Mouse (Mus musculus) cerebral cortex, adult 2 months (tissue): ENCODE measurements around the gene Rab5a.

ENCODE experiments used
- whole genome bisulfite sequencing: fragments of 180-500 bp; shearing (Covaris S2); methylation state at CpG from one replicate; pipeline ENCODE4 v1.1.7; 2018; 5-methylcytosine and 5-hydroxymethylcytosine counted together

Rab5a gene

GRCm38 (mm10) chr17:53478858-53479603 lies at the start of gene Rab5a:
TSS of gene Rab5a (plus strand) at chr17:53479234.
- under 1% methylated on average over 82 of the region's 82 CpGs for WGBS

GRCm38 (mm10) chr17:53456152-53456551 lies 22.9 kb upstream of the Rab5a start:
- WGBS = 83% methylated on average over 2 of the region's 2 CpGs

DNA sequence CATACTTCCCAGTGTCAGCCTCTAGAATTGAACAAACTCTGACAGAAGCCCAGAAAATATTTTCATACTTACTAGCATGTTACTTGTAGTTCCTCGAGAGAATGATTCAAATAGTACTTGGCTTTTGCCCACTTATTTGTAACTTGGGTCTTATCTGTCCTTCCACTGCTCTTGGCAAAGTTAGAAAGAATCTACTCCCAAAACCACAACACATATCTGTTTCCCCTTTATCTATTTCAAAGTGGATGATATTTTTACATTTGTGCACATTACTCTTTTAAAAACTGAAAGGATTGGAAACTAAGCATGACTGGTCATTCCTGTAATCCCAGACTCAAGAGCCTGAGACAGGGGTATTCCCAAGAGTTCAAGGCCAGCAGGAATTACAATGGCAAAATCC lies 22.3 kb upstream of the Rab5a start:
- 70% methylated on average over 1 of the region's 1 CpGs for WGBS

DNA sequence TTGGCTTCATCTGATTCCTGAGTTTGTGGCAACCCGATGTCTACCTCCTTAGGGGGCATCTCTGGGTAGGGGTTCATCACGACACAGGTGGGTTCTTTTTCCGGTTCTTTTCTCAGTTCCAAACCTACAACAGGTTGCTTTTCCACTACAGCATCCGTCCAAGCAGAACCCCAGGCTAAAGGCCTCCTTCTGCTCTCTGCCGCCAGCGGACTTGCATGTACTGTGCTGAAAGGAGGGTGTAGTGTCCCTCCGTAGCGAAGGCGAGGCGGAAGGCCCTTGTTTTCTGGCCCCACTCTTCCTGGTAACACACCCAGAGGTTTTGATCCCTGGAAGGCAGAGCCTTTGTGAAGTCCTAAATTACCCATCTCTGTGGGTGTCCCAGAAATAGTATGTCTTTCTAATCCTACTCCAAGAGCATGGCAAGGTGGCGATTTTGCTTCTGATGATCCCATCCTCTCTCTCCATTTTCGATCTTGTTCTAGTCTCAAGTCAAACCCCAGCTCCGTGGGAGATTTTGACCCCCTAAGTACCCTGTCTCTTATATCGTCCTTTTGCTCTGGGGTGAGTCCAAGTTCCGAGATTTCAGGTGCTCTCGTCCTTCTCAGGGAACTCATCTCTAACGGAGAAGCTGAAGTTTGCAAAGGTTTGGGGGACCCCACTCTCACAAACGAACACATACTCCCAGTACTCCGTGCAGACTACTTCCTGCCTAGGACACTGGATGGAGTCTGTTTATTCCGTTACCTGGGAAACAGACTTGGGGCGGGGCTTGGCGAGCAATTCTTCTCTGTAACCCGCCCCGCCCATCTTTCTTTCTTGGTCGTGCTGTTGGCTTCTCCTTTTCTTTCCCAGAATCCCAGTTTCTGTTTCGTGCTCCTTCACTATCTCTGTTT lies 16.2 kb upstream of the Rab5a start, which contains the start of gene Efhb:
TSS of gene Efhb (minus strand) at position 719 of the 893 bp plus-strand sequence.
- 24% methylated on average over 26 of the region's 26 CpGs for WGBS

GRCm38 (mm10) chr17:53463496-53463840 lies 15.6 kb upstream of the Rab5a start:
- whole genome bisulfite sequencing = 6% methylated on average over 7 of the region's 9 CpGs

GRCm38 (mm10) chr17:53465569-53465968 lies 13.5 kb upstream of the Rab5a start:
- 74% methylated on average over 4 of the region's 4 CpGs for WGBS

DNA sequence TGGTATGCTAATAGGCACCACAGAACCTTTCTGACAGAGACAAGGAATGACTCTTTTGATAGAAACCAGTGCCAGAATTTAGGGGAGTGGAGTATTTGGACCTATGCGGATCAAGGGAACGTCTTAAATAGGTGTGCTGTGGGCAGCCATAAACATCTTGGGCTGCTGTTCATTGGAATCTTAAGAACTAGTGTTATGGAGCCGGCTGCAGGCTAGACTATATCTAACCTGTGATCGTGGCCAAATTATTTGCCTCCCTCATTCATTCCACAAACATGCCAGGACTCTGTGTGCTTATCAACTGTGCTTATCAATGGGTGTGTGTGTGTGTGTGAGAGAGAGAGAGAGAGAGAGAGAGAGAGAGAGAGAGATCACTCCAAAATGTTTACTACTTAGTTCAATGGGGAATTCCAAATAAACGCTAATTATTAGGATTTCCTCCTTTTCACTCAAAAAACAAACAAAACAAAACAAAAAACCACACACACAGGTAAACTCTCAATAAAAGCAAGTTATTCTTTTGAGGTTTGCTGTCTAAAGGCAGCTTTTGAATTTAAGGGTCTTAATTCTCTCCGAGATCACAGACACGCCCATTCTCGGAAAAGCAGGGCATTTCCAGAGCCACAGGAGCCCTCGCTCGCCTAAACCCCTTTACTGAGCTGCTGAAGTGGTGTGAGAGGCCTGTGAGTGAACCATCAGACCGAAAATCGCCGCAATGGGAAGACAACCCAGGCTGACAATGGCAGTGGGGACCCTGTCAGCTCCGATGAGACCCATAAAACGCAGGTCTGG lies 772 bp upstream of the Rab5a start:
- 7% methylated on average over 15 of the region's 15 CpGs for WGBS

- WGBS = under 1% methylated on average over 33 of the region's 33 CpGs
These were observed 589 bp downstream of the Rab5a start for GRCm38 (mm10) chr17:53479604-53480041.

GRCm38 (mm10) chr17:53480433-53480832 lies 1.4 kb downstream of the Rab5a start:
- WGBS = 42% methylated on average over 7 of the region's 7 CpGs

- WGBS = 84% methylated on average over 4 of the region's 4 CpGs
These were observed 9.4 kb downstream of the Rab5a start for GRCm38 (mm10) chr17:53488291-53489006.

DNA sequence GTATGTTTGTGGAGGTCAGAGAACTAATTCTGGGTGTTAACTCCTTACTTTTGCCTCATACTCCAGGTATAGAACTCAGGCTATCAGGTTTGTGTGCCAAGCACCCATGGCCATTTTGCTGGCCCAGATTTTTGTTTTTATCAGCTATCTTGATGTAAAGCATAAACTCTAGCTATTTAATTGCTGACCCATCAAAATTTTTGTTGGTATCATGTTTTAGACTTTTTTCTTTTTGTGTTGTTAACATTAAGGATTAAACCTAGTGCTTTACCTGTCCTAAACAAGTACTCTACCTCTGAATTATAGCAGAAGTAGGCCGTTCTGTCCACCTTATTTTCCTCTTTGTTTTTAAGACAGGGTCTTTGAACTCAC lies 10.0 kb downstream of the Rab5a start:
- 95% methylated on average over 1 of the region's 1 CpGs for WGBS

DNA sequence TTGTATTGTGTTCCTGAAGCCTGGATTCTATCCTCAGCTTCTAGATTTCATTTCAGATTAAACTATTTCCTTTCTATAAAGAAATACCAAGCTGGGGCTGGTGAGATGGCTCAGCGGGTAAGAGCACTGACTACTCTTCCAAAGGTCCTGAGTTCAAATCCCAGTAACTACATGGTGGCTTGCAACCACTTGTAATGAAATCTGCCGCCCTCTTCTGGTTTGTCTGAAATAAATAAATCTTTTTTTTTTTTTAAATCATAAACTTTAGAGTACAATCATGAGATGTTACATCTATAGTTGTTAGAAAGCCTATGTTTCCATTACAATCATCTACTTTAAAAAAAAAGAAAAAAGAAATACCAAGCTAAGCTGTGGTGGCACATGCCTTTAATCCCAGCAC lies 23.9 kb downstream of the Rab5a start:
- 94% methylated on average over 2 of the region's 2 CpGs for WGBS

- WGBS = 70% methylated on average over 2 of the region's 2 CpGs
These were observed 33.4 kb downstream of the Rab5a start for GRCm38 (mm10) chr17:53512311-53512951.

DNA sequence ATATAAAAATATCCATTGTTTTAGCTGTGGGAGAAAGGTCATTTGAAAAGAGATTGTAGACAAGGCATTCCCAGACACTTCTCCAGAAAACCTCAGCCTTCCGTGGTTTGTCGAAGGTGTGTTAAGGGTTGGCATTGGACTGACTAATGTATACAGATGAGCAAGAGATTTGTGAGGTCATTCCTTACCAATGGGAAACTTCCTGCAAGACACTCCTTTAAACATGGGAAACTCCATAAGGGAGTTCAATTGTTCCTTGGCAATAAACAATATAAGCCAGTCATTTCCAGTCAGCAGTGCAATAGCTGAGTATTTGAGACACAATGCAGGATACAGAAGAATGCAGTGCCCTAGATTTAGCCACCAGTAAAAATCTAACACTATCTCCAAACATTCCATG lies 49.0 kb downstream of the Rab5a start:
- 80% methylated on average over 2 of the region's 2 CpGs for WGBS

- 51% methylated on average over 2 of the region's 2 CpGs for WGBS
These were observed 52.1 kb downstream of the Rab5a start for GRCm38 (mm10) chr17:53531160-53531559.

- WGBS = 74% methylated on average over 2 of the region's 2 CpGs
These were observed 53.4 kb downstream of the Rab5a start for GRCm38 (mm10) chr17:53532425-53532824.

- WGBS = 97% methylated on average over 2 of the region's 2 CpGs
These were observed 60.3 kb downstream of the Rab5a start, which contains the start of gene Pp2d1 for GRCm38 (mm10) chr17:53539351-53539750. TSS of gene Pp2d1 (minus strand) at chr17:53539451.

DNA sequence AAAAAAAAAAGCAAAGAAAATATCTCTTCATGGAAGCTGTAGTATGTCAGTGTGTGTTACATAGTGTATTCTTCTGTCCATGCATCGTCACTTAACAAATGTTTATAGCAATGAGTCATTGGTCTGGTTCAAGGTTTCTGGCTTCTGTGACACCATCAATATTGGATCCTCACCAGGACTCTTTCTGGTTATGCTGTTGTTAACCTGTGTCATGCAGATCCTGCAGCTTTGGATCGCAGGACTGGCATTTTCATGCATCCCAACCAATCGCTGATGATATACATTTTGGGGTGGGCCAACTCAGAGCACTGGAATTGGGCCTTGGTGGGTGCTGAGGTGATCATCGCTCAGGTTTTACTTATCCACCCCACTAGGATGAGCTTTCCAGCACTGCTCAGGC lies 63.5 kb downstream of the Rab5a start:
- 98% methylated on average over 4 of the region's 4 CpGs for WGBS

DNA sequence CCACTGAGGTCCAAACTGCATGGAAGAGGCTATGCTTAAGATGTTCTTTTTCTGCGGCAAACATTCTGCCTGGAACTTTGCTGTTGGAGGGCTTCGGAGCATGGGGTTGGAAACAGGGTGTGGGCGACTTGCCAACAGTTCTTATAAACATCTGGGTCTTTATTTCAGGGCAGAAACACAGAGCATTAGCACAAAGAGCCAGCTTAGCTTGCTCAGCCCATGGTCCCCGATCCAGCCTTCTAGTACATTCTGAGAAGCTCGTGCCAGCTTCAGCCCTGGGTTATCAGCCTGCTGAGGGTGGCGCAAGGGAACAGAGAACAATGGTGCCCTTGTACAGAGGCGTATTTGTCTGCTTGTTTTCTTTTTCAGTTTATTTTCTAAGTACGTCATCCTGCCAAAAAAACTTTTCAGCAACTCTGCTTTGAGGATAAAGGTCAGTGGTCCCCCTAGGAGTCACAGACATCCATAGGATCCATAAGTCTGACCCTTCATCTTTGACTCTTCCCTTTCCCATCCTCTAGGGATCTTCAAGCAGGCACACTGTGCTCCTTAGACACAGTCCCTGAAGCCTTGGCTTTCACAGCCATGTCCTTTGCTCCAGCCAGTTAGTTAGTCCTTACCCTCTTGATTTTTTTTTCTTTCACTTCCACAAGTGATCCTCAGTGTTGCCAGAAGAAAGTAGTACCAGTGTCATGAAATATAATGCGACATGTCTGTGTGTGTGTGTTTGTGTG lies 64.7 kb downstream of the Rab5a start:
- 57% methylated on average over 9 of the region's 9 CpGs for WGBS
